Mouse (Mus musculus) splenic B cell, adult 2 months (primary cell): ENCODE measurements at regions not wholly inside any gene's neighbourhood (a gene's known extent, or its start where the extent isn't known, plus 50 kb on each side); places are given as distances from the start of the nearest gene placed in this dataset.

Experiments used
- DNase-seq: peaks from one replicate; pipeline ENCODE4 v3.0.0-alpha.2; 2011; ENCODE audit warnings: low read depth, low spot score
- H3K27me3 ChIP-seq: 2 replicates; pipeline ENCODE4 v1.6.1; 2012; ENCODE audit warnings: mild to moderate bottlenecking, low read length, moderate library complexity, mixed read lengths; ENCODE audit not compliant: control insufficient read depth, poor library complexity, insufficient read depth, severe bottlenecking
- H3K36me3 ChIP-seq: 2 replicates; pipeline ENCODE4 v1.6.1; 2012; ENCODE audit warnings: mild to moderate bottlenecking, low read length, moderate library complexity, mixed read lengths; ENCODE audit not compliant: control insufficient read depth, poor library complexity, insufficient read depth, severe bottlenecking

DNA sequence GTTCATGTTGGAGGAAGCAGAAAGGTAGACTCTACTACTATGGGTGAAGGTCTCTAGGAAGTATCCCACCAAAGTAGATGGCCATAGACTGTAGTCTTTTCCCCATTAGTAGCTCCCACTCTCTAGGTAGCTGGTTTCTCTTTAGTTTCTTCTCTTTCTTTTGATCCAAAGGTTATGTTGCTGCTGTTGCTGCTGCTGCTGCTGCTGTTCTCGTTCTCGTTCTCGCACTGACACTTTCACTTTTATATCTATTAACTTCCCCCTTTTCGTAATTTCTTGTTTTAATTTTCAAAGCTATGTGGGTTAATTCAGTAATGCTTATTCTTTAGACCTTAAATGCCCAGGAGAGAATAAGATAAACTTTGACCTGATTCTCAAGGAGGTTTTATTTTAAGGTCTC lies 58.3 kb downstream of the Tmem100 start:
- Histone ChIP-seq H3K36me3 (no peaks in the 10 kb centered on the region), H3K27me3 (peaks cover 2% of the 10 kb centered on the region; the same call in 1 of the 2 replicates)
- no peak for DNase-seq

DNA sequence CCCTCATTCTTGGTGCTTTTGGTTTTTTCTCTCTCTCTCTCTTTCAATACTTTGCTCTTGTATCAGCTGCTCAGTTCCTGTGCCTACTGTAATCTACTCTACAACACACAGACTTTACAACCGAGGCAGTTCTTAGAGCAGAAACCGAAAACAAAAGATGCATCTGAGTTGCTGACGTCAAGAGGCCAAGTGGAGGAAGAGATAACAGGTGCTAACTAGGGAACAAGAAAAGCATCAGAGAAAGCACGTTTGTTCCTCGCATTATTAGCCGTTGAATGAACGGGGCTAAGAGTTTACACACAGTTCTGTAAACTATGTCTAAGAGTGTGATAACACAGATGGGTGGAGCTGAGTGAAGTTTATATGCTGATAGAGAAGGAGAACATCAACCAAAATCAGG lies 63.9 kb downstream of the Tmem100 start:
- Histone ChIP-seq H3K27me3 (peaks cover 2% of the 10 kb centered on the region; the same call in 1 of the 2 replicates), H3K36me3 (no peaks in the 10 kb centered on the region)
- peak; percentile 27 for DNase-seq

DNA sequence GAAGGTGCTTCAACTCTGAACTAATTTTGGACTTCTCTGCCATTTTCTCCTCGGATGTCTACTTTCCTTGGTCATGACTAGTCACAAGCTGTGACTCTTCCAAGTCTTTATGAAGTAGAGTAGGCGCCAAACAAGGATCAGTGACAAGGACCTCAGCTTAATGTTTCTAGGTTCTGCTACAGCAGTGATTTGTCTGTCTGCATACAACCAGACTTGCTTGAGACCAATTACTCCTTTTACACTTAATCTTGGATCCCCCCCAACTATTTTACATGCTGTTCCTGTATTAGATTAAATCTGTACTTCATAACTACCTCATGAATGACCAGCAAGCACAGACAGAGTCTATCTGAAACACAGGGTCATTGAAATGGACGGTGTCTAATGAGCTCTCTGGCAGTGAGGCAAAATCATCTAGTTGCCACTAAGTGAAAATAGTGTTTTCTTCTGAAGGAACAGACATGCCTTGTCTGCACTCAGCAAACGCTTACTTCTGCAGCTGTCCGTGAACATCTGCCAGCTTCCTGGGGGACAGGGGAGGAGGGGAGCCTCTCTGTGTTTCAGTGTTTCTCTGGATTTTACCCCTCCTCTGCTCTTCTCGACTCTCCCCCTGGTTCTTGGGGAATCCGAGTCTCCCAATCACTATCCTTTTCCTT lies 64.7 kb downstream of the Tmem100 start:
- H3K27me3 ChIP-seq: peaks cover 2% of the 10 kb centered on the region; the same call in 1 of the 2 replicates
- no peaks in the 10 kb centered on the region for H3K36me3 ChIP-seq
- no peak for DNase-seq

DNA sequence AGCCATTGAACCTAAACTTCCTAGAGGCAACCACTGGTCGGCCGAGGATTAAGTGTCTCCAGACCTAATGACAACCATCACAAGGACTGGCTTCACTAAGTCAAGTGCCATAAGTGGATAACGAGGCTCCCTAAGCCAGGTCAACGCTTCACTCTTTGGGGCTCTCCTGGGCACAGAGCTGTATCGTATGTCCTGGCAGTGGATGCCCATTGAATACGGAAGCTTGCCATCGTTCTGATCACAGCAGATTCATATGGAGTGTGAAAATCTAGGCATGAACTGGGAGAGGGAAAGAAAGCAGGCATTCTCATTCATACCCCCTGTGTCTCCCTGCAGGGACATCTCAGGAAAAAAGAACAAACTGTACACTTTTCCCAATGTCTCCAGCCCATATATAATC lies 68.3 kb downstream of the Tmem100 start:
- DNase-seq: no peak
- Histone ChIP-seq H3K36me3 (no peaks in the 10 kb centered on the region), H3K27me3 (no peaks in the 10 kb centered on the region)

DNA sequence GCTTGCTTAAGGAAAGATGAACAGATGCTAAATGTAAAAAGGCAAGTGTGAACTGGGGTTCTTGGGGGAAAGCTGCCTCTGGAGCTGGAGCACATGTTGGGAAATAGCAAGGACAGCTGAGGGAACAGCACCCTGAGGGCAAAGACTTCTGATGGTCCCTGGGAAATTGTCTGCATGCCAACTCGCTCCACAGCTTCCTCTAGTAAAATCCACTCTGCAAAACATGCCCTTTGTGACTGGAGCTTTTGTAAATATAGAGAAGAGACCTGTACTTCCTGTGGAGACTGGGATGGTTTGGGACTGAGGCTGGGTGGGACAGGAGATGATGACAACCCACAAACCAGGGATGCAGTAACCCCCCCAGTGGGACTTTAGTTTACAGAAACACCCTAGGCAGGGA lies 69.0 kb downstream of the Tmem100 start:
- Histone ChIP-seq H3K36me3 (no peaks in the 10 kb centered on the region), H3K27me3 (no peaks in the 10 kb centered on the region)
- DNase-seq: no peak

DNA sequence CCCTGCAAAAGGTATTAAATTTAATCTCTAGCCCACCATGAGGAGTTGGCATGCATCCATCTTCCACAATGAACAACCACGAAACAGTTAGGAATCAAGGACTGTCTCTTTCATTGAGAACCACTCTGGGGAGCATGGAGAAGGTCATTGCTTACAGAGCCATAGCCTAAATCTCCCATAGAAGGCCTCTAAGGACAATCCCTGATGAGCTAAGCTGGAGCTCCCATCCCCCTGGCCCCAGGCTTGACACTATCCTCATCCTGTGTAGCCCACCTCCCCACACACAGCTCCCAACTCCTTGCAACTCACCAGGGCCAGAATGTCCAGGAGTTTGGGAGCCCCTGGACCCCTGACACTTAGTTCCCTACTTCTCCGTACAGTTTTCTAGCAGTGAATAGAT lies 70.0 kb downstream of the Tmem100 start:
- DNase-seq: no peak
- H3K36me3 ChIP-seq: no peaks in the 10 kb centered on the region
- no peaks in the 10 kb centered on the region for H3K27me3 ChIP-seq

DNA sequence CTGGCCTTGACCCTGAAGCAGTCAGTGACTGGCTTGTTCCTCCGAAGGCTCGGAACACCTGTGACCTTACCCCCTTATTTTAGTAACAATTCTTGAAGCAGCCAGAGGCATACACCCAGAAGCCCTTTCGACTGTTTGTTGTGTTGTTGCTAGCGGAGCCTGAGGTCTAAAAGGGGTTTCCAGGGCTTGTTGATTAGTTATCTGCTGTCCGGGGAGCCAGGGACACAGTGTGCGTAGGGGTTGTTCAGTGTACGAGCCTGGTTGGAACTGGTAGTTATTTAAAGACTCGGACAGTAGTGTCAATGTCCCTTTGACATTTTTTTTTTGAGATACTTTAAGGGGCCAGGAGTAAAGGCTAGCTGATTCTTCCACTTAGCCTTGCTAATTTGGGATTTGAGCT lies 71.1 kb downstream of the Tmem100 start:
- DNase-seq: no peak

DNA sequence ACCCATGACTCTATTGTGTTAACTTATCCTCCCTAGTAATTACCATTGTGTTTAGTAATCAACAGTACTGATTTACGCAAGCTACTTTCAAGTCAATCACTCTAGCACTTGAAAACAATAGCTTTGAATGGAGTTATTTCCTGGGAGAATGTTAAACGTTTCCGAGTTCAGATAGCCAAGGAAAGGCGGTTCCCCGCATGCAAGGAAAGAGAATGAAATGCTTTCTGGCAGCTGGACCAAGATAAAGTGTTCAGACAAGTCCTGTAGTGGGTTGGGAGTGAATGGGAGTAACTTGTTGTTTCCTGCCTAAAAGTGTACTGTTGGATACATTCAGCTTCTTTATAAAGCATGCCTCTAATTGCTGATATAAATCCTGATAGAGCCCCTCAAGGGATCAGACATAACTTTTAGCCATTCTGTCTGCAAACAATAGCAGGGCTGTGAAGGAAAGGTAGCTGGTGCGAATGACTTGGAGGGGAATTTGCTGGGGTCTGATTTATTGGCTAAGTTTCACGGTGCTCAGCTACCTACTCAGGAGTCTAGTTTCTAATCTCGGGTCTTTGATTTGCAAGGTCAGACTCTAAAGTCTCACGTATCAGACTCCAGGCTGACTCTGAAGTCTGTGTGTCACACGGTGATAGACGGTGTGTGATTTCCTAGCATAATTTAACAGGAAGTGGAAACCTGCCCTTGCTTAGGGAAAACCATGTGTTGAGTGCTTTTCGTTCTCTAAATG lies 76.1 kb downstream of the Tmem100 start:
- H3K27me3 ChIP-seq: no peaks in the 10 kb centered on the region
- no peaks in the 10 kb centered on the region for H3K36me3 ChIP-seq
- no peak for DNase-seq

More for the DNA sequence above, 71.1 kb downstream of the Tmem100 start:
- H3K36me3 ChIP-seq: no peaks in the 10 kb centered on the region
- no peaks in the 10 kb centered on the region for H3K27me3 ChIP-seq

DNA sequence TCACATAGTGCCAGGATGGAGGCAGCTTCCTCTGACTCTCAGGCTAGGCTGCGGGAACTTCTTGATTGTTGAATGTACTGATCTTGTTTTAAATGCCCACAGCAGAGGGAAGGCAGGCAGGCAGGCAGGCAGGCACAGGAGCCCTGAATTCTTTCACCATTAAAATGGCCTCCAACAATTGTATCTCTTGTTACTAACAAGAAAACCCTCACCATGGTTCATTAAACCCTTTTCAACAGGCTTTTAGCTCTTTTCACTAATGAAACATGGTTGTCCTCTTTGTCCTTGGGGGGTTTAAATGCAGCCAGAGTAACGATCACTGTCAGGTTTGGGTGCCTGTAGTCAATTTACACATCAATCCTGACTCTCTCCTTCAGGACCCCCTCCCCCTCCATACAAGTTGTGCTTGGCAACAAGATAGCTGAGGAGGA lies 77.8 kb upstream of the Gm45716 start:
- no peak for DNase-seq
- no peaks in the 10 kb centered on the region for H3K36me3 ChIP-seq
- no peaks in the 10 kb centered on the region for H3K27me3 ChIP-seq

DNA sequence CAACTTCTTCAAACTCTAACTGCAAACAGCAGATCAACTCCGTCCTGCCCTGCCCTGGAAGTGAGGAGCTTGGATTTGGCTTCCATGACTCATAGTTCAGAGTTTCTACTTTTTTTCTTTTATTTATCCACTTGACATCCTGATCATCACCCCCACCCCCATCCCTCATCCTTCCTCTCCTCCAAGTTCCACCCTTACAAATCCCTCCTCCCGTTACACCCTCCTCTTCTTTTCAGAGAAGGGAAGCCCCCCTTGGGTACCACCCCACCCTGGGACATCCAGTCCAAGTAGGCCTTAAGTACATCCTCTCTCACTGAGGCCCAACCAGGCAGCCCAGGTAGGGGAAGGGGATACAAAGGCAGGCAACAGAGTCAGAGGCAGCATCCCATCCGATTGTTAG lies 77.3 kb upstream of the Gm45716 start:
- DNase-seq: no peak

DNA sequence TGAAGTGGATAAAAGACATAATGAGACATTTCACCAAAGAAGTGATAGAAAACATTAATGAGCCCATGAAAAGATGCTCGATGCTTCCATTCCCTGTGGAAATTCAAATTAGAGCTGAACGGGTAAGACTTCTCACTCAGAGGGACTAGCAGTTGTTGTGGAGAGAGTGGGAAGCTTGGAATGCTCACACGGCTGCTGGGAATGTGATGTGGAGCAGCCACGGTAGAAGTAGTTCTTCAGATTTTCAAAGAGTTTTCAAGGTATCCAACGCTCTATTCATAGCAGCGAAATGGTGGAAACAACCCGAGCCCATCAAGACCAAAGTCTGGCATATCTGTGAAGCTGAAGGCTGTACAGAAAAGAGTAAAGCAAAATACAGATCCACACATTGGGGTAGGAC lies 75.3 kb upstream of the Gm45716 start:
- no peak for DNase-seq
- Histone ChIP-seq H3K27me3 (no peaks in the 10 kb centered on the region), H3K36me3 (no peaks in the 10 kb centered on the region)

More for the DNA sequence above, 77.3 kb upstream of the Gm45716 start:
- Histone ChIP-seq H3K27me3 (no peaks in the 10 kb centered on the region), H3K36me3 (no peaks in the 10 kb centered on the region)

DNA sequence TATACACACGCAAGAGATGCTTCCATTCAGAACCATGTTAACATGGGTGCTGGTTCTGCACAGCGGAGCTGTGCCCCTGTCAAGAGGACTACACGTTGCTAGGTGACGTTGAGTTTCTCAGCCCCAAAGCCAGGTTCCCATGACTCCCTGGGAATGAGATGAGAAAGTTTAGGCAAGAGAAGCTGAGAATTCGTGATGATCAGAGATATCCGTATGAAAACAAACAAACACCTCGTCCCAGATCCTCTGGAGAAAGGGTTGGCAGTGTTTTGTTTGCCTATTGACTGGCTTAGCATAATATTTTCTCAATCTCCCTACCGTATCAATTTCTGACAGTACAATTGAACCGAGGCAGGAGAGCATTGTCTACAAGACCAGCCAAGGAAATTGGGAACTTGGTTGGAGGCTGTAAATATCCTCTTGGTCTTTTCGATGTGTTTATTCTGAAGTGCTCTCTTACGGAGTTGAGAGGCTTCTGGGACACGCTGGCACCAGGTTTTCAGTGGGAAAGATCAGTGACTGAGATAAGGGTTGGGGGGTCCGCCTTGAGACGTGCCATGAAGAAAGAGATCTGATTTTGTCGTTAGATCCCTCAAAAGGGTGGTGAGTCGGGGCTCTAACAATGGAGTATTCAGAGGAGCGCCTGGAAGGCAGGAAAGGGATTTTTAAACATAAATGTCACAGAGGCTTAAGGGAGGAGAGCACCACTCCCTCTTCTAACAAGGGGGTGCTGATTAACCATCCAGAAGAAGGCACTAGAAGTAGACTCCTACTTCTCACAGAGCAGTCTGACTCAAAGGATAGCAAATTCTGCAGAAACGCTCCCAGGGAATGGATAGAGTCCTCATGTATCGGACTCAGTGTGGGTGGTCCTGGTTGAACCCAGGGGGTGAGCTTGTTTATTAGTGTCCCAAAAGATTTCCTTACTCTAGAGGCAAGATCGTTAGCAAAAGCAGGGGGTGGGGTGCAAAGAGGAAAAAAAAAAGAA lies 70.5 kb upstream of the Gm45716 start:
- H3K27me3 ChIP-seq: no peaks in the 10 kb centered on the region
- no peaks in the 10 kb centered on the region for H3K36me3 ChIP-seq
- DNase-seq: no peak

DNA sequence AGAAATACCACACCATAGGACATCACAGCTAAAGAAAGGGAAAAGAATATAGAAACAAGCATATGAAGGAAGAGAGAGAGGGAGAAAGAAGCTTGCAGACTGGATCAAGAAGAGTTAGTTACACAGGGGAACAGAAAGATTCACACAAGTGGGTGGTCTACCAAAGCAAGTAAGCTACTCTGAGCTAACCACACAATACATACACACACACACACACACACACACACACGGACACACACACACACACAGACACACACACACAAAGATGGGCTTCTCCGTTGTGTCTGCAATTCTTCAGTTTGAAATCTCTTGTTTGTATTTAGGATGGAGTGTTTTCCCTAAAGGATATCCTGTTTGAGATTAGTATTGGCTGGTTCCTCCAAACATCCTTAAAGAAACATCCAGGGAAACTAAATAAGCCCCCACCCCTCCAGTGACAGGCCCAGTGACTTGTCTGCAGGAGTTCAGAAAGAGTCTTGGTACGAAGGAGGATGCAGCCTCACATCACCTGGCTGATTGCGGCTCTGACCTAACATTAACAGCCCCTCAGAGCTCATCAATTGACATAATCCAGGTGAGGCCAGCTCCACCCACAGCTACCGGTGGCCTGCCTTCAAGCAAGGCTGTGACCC lies 69.7 kb upstream of the Gm45716 start:
- DNase-seq: no peak
- no peaks in the 10 kb centered on the region for H3K27me3 ChIP-seq
- no peaks in the 10 kb centered on the region for H3K36me3 ChIP-seq

DNA sequence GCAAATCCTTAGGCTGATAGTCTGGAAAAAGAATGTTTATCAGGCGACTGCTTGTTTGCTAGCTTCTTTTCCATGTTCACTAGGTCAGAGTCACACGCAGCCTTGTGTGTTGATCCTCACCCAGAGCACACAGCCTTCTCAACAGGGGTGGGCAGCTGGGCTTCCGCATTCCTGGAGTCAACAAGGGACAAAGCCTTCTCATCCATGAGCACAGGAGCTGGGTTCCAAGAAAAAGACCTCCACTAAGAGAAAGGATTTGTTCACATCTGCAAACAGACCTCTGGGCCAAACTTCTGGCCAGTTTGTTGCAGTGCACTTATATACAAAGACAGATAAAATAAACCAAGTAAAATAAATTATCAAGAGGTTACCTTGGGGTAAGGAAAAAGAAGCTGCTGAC lies 65.6 kb upstream of the Gm45716 start:
- no peak for DNase-seq
- Histone ChIP-seq H3K36me3 (no peaks in the 10 kb centered on the region), H3K27me3 (no peaks in the 10 kb centered on the region)
